Mouse (Mus musculus) c-Kit-negative CD71-positive TER-119-positive erythroid progenitor cells, embryonic 14.5 days (primary cell): Measurements from ENCODE around the gene Gm47995.

ENCODE experiments used
- DNase-seq: peaks from one replicate; pipeline ENCODE4 v3.0.0-alpha.2; 2013; ENCODE audit warnings: low read depth, low spot score

Gm47995 gene

GRCm38 (mm10) chr1:151228320-151228989 lies 30.2 kb downstream of the Gm47995 start:
- no peak for DNase-seq

- no peak for DNase-seq
These were observed 34.1 kb downstream of the Gm47995 start for GRCm38 (mm10) chr1:151232346-151232745.

GRCm38 (mm10) chr1:151233756-151234155 lies 35.5 kb downstream of the Gm47995 start:
- no peak for DNase-seq

- no peak for DNase-seq
These were observed 37.3 kb downstream of the Gm47995 start for GRCm38 (mm10) chr1:151235574-151235973.

GRCm38 (mm10) chr1:151236141-151236930 lies 38.1 kb downstream of the Gm47995 start:
- no peak for DNase-seq

- DNase-seq: no peak
These were observed 39.5 kb downstream of the Gm47995 start for GRCm38 (mm10) chr1:151237780-151238179.

- no peak for DNase-seq
These were observed 45.1 kb downstream of the Gm47995 start for GRCm38 (mm10) chr1:151243332-151243731.

- DNase-seq: no peak
These were observed 45.8 kb downstream of the Gm47995 start for GRCm38 (mm10) chr1:151244013-151244412.

GRCm38 (mm10) chr1:151244761-151245160 lies 46.5 kb downstream of the Gm47995 start:
- DNase-seq: no peak

- DNase-seq: no peak
These were observed 46.9 kb downstream of the Gm47995 start for GRCm38 (mm10) chr1:151245165-151245564.

- DNase-seq: no peak
These were observed 47.6 kb downstream of the Gm47995 start for GRCm38 (mm10) chr1:151245846-151246245.
